Mouse (Mus musculus): ENCODE measurements around the gene Gm11084.

DNA sequence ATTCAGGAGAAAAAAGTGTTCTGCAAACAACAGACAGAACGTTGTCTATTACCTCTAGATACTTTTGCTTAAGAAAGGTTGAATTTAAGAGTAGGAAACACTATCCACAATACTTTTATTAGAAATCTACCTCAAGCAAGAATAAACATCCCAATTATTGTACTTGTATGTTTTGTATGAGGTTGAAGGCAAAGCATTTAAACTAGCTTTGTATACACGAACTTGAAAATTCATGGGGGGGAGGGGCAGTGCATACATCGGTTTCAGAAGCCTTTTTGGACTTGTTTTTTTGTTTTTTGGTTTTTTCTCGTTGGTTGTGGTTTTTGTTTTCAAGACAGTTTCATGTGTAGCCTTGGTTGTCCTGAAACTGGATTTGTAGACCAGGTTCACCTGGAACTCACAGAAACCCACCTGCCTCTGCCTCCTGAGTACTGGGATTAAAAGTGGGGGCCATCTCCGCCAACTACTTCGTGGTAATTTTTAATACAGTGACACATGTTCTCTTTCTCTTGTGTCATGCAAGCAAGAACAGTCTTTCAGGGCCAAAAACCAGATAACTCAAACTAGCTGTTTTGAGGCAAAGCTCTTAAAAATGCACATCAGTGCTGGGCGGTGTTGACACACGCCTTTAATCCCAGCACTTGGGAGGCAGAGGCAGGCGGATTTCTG lies 4.9 kb downstream of the Gm11084 start:
- TF ChIP-seq CTCF (IDR thresholded peaks at IDR 0.05; ENCODE audit: borderline replicate concordance, insufficient read depth, low read depth, low read length) (no peak), POLR2A (IDR thresholded peaks at IDR 0.05; ENCODE audit: borderline replicate concordance, insufficient read depth, low read length) (no peak)
